Mouse (Mus musculus): ENCODE data around the gene C130026I21Rik.
A peak's percentile ranks its signal among the peaks of the same experiment; 100 is the strongest.
"Not testable (repeated sequence)": the region's sequence is repeated elsewhere in the genome, so short reads cannot be mapped to it uniquely, and the experiment has no call there.

The C130026I21Rik gene

GRCm38 (mm10) chr1:85270466-85270865 lies at the start of gene C130026I21Rik:
Gene C130026I21Rik (minus strand): TSS chr1:85270566.
- DNase-seq: not testable (repeated sequence)

GRCm38 (mm10) chr1:85287063-85287462 lies 16.7 kb upstream of the C130026I21Rik start:
- not testable (repeated sequence) for DNase-seq

GRCm38 (mm10) chr1:85276421-85276820 lies 6.1 kb upstream of the C130026I21Rik start:
- not testable (repeated sequence) for DNase-seq

- peak; percentile 26 for DNase-seq
These were observed 11.7 kb downstream of the C130026I21Rik start for GRCm38 (mm10) chr1:85258634-85259033.

- DNase-seq: not testable (repeated sequence)
These were observed 15.1 kb downstream of the C130026I21Rik start for GRCm38 (mm10) chr1:85255217-85255616.

GRCm38 (mm10) chr1:85251211-85251610 lies 19.2 kb downstream of the C130026I21Rik start:
- not testable (repeated sequence) for DNase-seq

- not testable (repeated sequence) for DNase-seq
These were observed 21.4 kb downstream of the C130026I21Rik start for GRCm38 (mm10) chr1:85248985-85249384.

- not testable (repeated sequence) for DNase-seq
These were observed 23.4 kb downstream of the C130026I21Rik start for GRCm38 (mm10) chr1:85246776-85247460.

GRCm38 (mm10) chr1:85246266-85246665 lies 24.1 kb downstream of the C130026I21Rik start:
- DNase-seq: not testable (repeated sequence)

GRCm38 (mm10) chr1:85244941-85245340 lies 25.4 kb downstream of the C130026I21Rik start:
- DNase-seq: not testable (repeated sequence)

GRCm38 (mm10) chr1:85243023-85243422 lies 27.3 kb downstream of the C130026I21Rik start:
- DNase-seq: not testable (repeated sequence)

GRCm38 (mm10) chr1:85239018-85239775 lies 31.2 kb downstream of the C130026I21Rik start:
- not testable (repeated sequence) for DNase-seq

- DNase-seq: not testable (repeated sequence)
These were observed 63.8 kb downstream of the C130026I21Rik start for GRCm38 (mm10) chr1:85206531-85206930.

GRCm38 (mm10) chr1:85199523-85199922 lies 70.8 kb downstream of the C130026I21Rik start:
- not testable (repeated sequence) for DNase-seq

- DNase-seq: not testable (repeated sequence)
These were observed 71.6 kb downstream of the C130026I21Rik start for GRCm38 (mm10) chr1:85198647-85199350.

- not testable (repeated sequence) for DNase-seq
These were observed 73.6 kb downstream of the C130026I21Rik start for GRCm38 (mm10) chr1:85196732-85197131.

- DNase-seq: not testable (repeated sequence)
These were observed 76.6 kb downstream of the C130026I21Rik start for GRCm38 (mm10) chr1:85193761-85194160.

GRCm38 (mm10) chr1:85181981-85182380 lies 88.4 kb downstream of the C130026I21Rik start:
- DNase-seq: not testable (repeated sequence)

GRCm38 (mm10) chr1:85178971-85179370 lies 91.4 kb downstream of the C130026I21Rik start:
- DNase-seq: not testable (repeated sequence)

- not testable (repeated sequence) for DNase-seq
These were observed 107.5 kb downstream of the C130026I21Rik start for GRCm38 (mm10) chr1:85162841-85163240.

GRCm38 (mm10) chr1:85155151-85155550 lies 115.2 kb downstream of the C130026I21Rik start:
- DNase-seq: not testable (repeated sequence)

GRCm38 (mm10) chr1:85133671-85134070 lies 136.7 kb downstream of the C130026I21Rik start:
- DNase-seq: not testable (repeated sequence)

GRCm38 (mm10) chr1:85121841-85122240 lies 148.5 kb downstream of the C130026I21Rik start:
- DNase-seq: not testable (repeated sequence)
